Mouse (Mus musculus): Measurements from ENCODE around the gene Rplp0. TPM values are rescaled to one million over a fixed set of nuclear protein-coding genes. Genes with fewer than 3 reads are reported as not detected.

Gene Rplp0
- total RNA-seq, 1 experiment, result 2,327 TPM

GRCm38 (mm10) chr5:115521553-115522461 lies 37.5 kb upstream of the Rplp0 start:
- in situ Hi-C loops (cut with MboI; ENCODE audit: low sequenced_read_pairs in 2 of 2, unreplicated experiment in 2 of 2), result no loop called here
- Histone ChIP-seq H3K4me3 (ENCODE audit: insufficient read depth in 1 of 2, low read depth in 1 of 2, low read length in 2 of 2, poor library complexity in 1 of 2, severe bottlenecking in 1 of 2) (no peak overlapping the region), H3K9ac (ENCODE audit: insufficient read depth, low read depth, low read length, poor library complexity, severe bottlenecking) (no peak overlapping the region; the same call in 1 of the 2 replicates), H3K27ac (ENCODE audit: insufficient read depth, low read depth, low read length, poor library complexity, severe bottlenecking) (no peak overlapping the region), H3K4me1 (ENCODE audit: control insufficient read depth in 2 of 2, insufficient read depth in 2 of 2, low read length in 2 of 2, poor library complexity in 1 of 2) (peaks cover 7 to 20% of the 10 kb centered on the region in 2 experiments), H3K9me3 (ENCODE audit: control insufficient read depth, insufficient read depth, low read depth, low read length) (no peaks in the 10 kb centered on the region), H3K36me3 (ENCODE audit: control insufficient read depth, insufficient read depth, low read length, poor library complexity, severe bottlenecking) (no peaks in the 10 kb centered on the region; the same call in 1 of the 2 replicates)
- DNase-seq (ENCODE audit: low read depth, low spot score), result no peak
- TF ChIP-seq HCFC1 (IDR thresholded peaks at IDR 0.05; ENCODE audit: borderline replicate concordance, insufficient read depth, low read length), result no peak
- TF ChIP-seq ZC3H11A (IDR thresholded peaks at IDR 0.05; ENCODE audit: borderline replicate concordance, low read depth, low read length), result no peak
- TF ChIP-seq ZNF384 (IDR thresholded peaks at IDR 0.05; ENCODE audit: low read depth, low read length), result no peak
- TF ChIP-seq MAFK (IDR thresholded peaks at IDR 0.05; ENCODE audit: insufficient read depth, low read depth, low read length), result no peak
- no peak for TF ChIP-seq CHD2 (IDR thresholded peaks at IDR 0.05; ENCODE audit: low read depth, low read length)

- Histone ChIP-seq H3K9me3 (ENCODE audit: control insufficient read depth, insufficient read depth, low read depth, low read length) (no peaks in the 10 kb centered on the region), H3K4me1 (ENCODE audit: control insufficient read depth in 2 of 2, insufficient read depth in 2 of 2, low read length in 2 of 2, poor library complexity in 1 of 2) (peaks cover 9 to 20% of the 10 kb centered on the region in 2 experiments), H3K36me3 (ENCODE audit: control insufficient read depth, insufficient read depth, low read length, poor library complexity, severe bottlenecking) (no peaks in the 10 kb centered on the region; the same call in 1 of the 2 replicates), H3K4me3 (ENCODE audit: insufficient read depth in 1 of 2, low read depth in 1 of 2, low read length in 2 of 2, poor library complexity in 1 of 2, severe bottlenecking in 1 of 2) (no peak overlapping the region), H3K9ac (ENCODE audit: insufficient read depth, low read depth, low read length, poor library complexity, severe bottlenecking) (no peak overlapping the region), H3K27ac (ENCODE audit: insufficient read depth, low read depth, low read length, poor library complexity, severe bottlenecking) (no peak overlapping the region)
- no peak for DNase-seq (ENCODE audit: low read depth, low spot score)
- TF ChIP-seq MAFK (IDR thresholded peaks at IDR 0.05; ENCODE audit: insufficient read depth, low read depth, low read length) (no peak), ZC3H11A (IDR thresholded peaks at IDR 0.05; ENCODE audit: borderline replicate concordance, low read depth, low read length) (no peak)
- in situ Hi-C loops (cut with MboI; ENCODE audit: low sequenced_read_pairs in 2 of 2, unreplicated experiment in 2 of 2), result no loop called here
These were observed 36.7 kb upstream of the Rplp0 start for GRCm38 (mm10) chr5:115522531-115522930.

GRCm38 (mm10) chr5:115522981-115523499 lies 36.2 kb upstream of the Rplp0 start:
- Histone ChIP-seq H3K9ac (ENCODE audit: insufficient read depth, low read depth, low read length, poor library complexity, severe bottlenecking) (no peak overlapping the region), H3K4me3 (ENCODE audit: insufficient read depth in 1 of 2, low read depth in 1 of 2, low read length in 2 of 2, poor library complexity in 1 of 2, severe bottlenecking in 1 of 2) (no peak overlapping the region), H3K4me1 (ENCODE audit: control insufficient read depth in 2 of 2, insufficient read depth in 2 of 2, low read length in 2 of 2, poor library complexity in 1 of 2) (peaks cover 10 to 20% of the 10 kb centered on the region in 2 experiments), H3K36me3 (ENCODE audit: control insufficient read depth, insufficient read depth, low read length, poor library complexity, severe bottlenecking) (no peaks in the 10 kb centered on the region), H3K27ac (ENCODE audit: insufficient read depth, low read depth, low read length, poor library complexity, severe bottlenecking) (no peak overlapping the region), H3K9me3 (ENCODE audit: control insufficient read depth, insufficient read depth, low read depth, low read length) (no peaks in the 10 kb centered on the region)
- in situ Hi-C loops (cut with MboI; ENCODE audit: low sequenced_read_pairs in 2 of 2, unreplicated experiment in 2 of 2), result no loop called here
- TF ChIP-seq MAFK (IDR thresholded peaks at IDR 0.05; ENCODE audit: insufficient read depth, low read depth, low read length) (no peak), CHD2 (IDR thresholded peaks at IDR 0.05; ENCODE audit: low read depth, low read length) (no peak), ZC3H11A (IDR thresholded peaks at IDR 0.05; ENCODE audit: borderline replicate concordance, low read depth, low read length) (no peak), ZNF384 (IDR thresholded peaks at IDR 0.05; ENCODE audit: low read depth, low read length) (no peak), HCFC1 (IDR thresholded peaks at IDR 0.05; ENCODE audit: borderline replicate concordance, insufficient read depth, low read length) (no peak)
- DNase-seq (ENCODE audit: low read depth, low spot score), result no peak

GRCm38 (mm10) chr5:115523971-115524370 lies 35.3 kb upstream of the Rplp0 start:
- in situ Hi-C loops (cut with MboI; ENCODE audit: low sequenced_read_pairs in 2 of 2, unreplicated experiment in 2 of 2), result no loop called here
- DNase-seq (ENCODE audit: low read depth, low spot score), result no peak

More at GRCm38 (mm10) chr5:115523971-115524370, 35.3 kb upstream of the Rplp0 start:
- H3K9me3 ChIP-seq (ENCODE audit: control insufficient read depth, insufficient read depth, low read depth, low read length), result no peaks in the 10 kb centered on the region
- H3K4me1 ChIP-seq (ENCODE audit: control insufficient read depth in 2 of 2, insufficient read depth in 2 of 2, low read length in 2 of 2, poor library complexity in 1 of 2), result peaks cover 10 to 20% of the 10 kb centered on the region in 2 experiments
- H3K36me3 ChIP-seq (ENCODE audit: control insufficient read depth, insufficient read depth, low read length, poor library complexity, severe bottlenecking), result no peaks in the 10 kb centered on the region
- no peak overlapping the region; the same call in 1 of the 2 replicates for H3K27ac ChIP-seq (ENCODE audit: insufficient read depth, low read depth, low read length, poor library complexity, severe bottlenecking)
- H3K9ac ChIP-seq (ENCODE audit: insufficient read depth, low read depth, low read length, poor library complexity, severe bottlenecking), result 0 out of 2 replicates have a peak overlapping the region, but pooled peaks have one; percentile 2
- TF ChIP-seq HCFC1 (IDR thresholded peaks at IDR 0.05; ENCODE audit: borderline replicate concordance, insufficient read depth, low read length) (no peak), ZNF384 (IDR thresholded peaks at IDR 0.05; ENCODE audit: low read depth, low read length) (no peak)
- peak overlapping the region in 1 of 2 experiments; percentile 13; a peak in 1 of 4 replicates for H3K4me3 ChIP-seq (ENCODE audit: insufficient read depth in 1 of 2, low read depth in 1 of 2, low read length in 2 of 2, poor library complexity in 1 of 2, severe bottlenecking in 1 of 2)
